Mouse (Mus musculus): Measurements from ENCODE around the gene Treh. TPM values are rescaled to one million over a fixed set of nuclear protein-coding genes. Genes with fewer than 3 reads are reported as not detected.
A peak's percentile ranks its signal among the peaks of the same experiment; 100 is the strongest.

Treh gene
- polyA plus RNA-seq, 1 experiment from 2014 or later: not detected

DNA sequence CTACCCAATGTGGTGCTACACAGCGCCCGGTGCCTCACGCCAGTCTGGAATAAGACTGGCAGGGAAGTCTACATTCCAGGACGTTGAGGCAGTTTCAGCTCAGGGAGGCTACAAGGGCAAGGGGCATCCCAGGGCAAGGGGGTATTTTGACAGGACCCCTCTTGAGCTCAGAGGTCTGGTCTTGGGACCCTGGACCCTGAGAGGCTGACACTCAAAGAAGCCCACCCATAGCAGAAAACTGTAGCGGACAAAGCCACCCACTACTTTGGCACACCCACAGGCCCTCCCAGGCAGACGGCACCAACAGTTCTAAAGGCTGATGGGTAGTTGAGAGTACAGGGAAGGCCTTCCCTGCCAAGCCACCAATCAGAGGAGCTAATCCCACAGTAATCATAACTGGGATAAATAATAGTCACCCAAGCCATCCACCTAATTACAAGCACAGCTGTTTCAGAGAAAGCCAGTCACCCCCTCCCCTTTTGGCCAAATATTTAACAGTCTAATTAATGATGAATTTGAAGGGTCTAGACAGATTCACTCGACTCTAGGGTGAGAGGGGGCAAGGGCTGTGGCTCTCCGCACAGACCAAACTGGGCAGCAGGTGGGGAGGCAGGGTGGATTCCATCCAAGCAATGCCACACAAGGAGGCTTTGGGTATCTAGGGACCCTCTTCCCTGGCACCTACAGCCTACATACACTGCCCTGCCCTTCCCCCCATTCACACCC, 46.8 kb downstream of the Treh start:
- Histone ChIP-seq H3K27me3 (no peaks in the 10 kb centered on the region), H3K27ac (replicated peaks) (peak overlapping the region; percentile 82), H3K36me3 (peaks cover 32% of the 10 kb centered on the region), H3K4me3 (peak overlapping the region; percentile 68), H3K9ac (peak overlapping the region; percentile 92), H3K4me2 (peak overlapping the region; percentile 91), H3K4me1 (replicated peaks) (peaks cover 70% of the 10 kb centered on the region), H3K9me3 (no peaks in the 10 kb centered on the region)
- peak; percentile 29; the same call in 1 of the 2 replicates for ATAC-seq (ENCODE audit: low read depth)
- 67% methylated on average over 8 of the region's 8 CpGs for WGBS

- Histone ChIP-seq H3K27ac (replicated peaks) (peak overlapping the region; percentile 82), H3K9me3 (no peaks in the 10 kb centered on the region), H3K36me3 (peaks cover 24% of the 10 kb centered on the region), H3K4me3 (peak overlapping the region; percentile 68), H3K9ac (peak overlapping the region; percentile 92), H3K4me1 (replicated peaks) (peaks cover 78% of the 10 kb centered on the region), H3K27me3 (no peaks in the 10 kb centered on the region), H3K4me2 (peak overlapping the region; percentile 91)
- WGBS: 14% methylated on average over 9 of the region's 9 CpGs
- ATAC-seq (ENCODE audit: low read depth): peak; percentile 32
Measured at GRCm38 (mm10) chr9:44720358-44721153, 47.5 kb downstream of the Treh start.

- Histone ChIP-seq H3K9ac (peak overlapping the region; percentile 92), H3K27ac (replicated peaks) (peak overlapping the region; percentile 82), H3K4me3 (peak overlapping the region; percentile 68), H3K4me1 (replicated peaks) (peaks cover 86% of the 10 kb centered on the region), H3K4me2 (peak overlapping the region; percentile 91), H3K9me3 (no peaks in the 10 kb centered on the region), H3K27me3 (no peaks in the 10 kb centered on the region), H3K36me3 (peaks cover 17% of the 10 kb centered on the region)
- ATAC-seq (ENCODE audit: low read depth): peak; percentile 78
- WGBS: 3% methylated on average over 38 of the region's 40 CpGs
Measured at GRCm38 (mm10) chr9:44721154-44721876, 48.3 kb downstream of the Treh start.

DNA sequence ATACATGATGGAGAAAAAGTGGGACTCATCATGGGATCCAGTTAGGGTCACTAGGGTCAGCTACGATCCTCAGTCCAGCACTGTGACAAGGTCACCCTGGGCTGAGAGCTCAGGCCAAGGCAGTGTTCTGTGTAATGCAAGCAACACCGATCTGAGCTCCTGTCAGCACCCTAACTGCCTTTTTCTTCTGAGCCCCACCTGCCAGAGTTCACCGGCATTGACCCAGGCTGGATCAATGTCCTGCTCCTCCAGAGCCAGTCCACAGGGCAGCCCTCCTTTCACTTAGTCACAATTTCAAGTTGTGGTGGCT, 48.8 kb downstream of the Treh start:
- Histone ChIP-seq H3K4me3 (no peak overlapping the region), H3K36me3 (peaks cover 12% of the 10 kb centered on the region; the same call in 1 of the 2 replicates), H3K9ac (no peak overlapping the region), H3K27ac (replicated peaks) (peak overlapping the region; percentile 82), H3K4me2 (peak overlapping the region; percentile 91), H3K4me1 (replicated peaks) (peaks cover 91% of the 10 kb centered on the region), H3K27me3 (no peaks in the 10 kb centered on the region), H3K9me3 (no peaks in the 10 kb centered on the region)
- 80% methylated on average over 3 of the region's 3 CpGs for WGBS
- ATAC-seq (ENCODE audit: low read depth): no peak; the same call in 1 of the 2 replicates

DNA sequence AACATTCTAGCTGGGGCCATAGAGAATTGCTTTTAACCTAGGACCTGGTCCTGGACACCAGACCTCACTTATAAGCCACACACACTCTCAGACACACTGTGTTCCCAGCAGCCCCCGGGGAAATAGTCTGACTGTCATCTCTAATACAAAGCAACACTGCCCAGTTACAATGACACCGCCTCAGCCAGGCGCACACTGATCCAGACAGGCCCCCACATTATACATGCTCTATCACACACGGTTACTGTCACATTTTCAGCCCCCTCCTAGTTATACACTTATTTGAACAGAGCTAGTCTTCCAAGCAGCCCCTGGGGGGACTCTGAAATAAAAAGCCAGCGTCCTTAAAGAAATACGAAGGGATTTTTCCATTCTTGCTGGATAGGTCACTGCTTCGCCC, 49.5 kb downstream of the Treh start:
- H3K27ac ChIP-seq (replicated peaks): peak overlapping the region; percentile 68
- no peak overlapping the region for H3K4me3 ChIP-seq
- H3K27me3 ChIP-seq: no peaks in the 10 kb centered on the region
- H3K4me2 ChIP-seq: no peak overlapping the region
- H3K9me3 ChIP-seq: no peaks in the 10 kb centered on the region
- no peak overlapping the region for H3K9ac ChIP-seq
- H3K4me1 ChIP-seq (replicated peaks): peaks cover 95% of the 10 kb centered on the region
- H3K36me3 ChIP-seq: peaks cover 4% of the 10 kb centered on the region; the same call in 1 of the 2 replicates
- ATAC-seq (ENCODE audit: low read depth): no peak
- 55% methylated on average over 7 of the region's 7 CpGs for WGBS

DNA sequence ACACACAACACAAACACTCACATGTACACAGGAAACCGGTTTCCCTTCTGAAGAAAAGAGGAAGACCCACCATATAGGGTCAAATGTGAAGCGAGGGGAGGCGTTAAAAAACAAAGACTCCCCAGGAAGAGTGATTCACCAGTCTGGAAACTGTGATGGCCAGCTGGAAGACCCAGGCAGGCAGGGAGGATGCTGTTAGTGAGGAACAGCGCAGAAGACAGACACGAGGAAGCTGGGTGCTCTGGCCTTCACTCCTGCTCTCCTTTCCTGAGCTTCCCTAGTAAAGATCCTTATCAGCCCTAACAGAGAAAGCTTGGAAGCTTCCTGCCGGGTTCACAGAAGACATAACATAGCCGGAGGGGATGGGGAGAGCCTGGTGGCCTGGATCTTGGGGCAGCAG, 50.0 kb downstream of the Treh start:
- Histone ChIP-seq H3K4me3 (no peak overlapping the region), H3K4me1 (replicated peaks) (peaks cover 93% of the 10 kb centered on the region), H3K4me2 (no peak overlapping the region), H3K36me3 (no peaks in the 10 kb centered on the region), H3K9me3 (no peaks in the 10 kb centered on the region), H3K9ac (peak overlapping the region; percentile 9; the same call in 1 of the 2 replicates), H3K27ac (replicated peaks) (peak overlapping the region; percentile 68), H3K27me3 (no peaks in the 10 kb centered on the region)
- 36% methylated on average over 7 of the region's 7 CpGs for WGBS
- ATAC-seq (ENCODE audit: low read depth): no peak

DNA sequence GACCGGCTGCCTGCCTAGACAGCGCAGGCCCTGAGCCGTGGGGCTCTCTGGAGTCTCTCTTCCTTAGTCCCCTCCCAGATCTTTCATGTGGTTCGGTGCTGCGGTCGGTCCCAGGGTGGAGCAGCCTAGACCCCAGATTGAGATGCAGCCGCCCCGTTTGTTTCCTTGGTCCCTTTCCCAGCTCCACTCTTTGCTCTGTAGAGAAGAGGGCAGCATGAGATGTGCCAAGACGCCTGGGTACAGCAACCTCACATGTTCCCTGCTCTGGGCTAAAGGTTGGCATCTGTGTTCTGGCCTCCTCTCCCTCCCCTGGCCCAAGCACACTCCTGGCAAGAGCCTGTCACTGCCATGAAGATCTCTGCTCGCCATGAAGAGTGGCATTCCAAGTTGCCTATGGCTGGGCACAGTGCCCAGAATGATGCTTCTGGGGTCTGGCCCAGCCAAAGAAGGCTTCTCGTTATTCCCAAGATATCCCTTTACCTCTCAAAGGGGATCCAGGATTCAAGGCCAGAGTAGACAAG, 50.5 kb downstream of the Treh start:
- Histone ChIP-seq H3K9ac (no peak overlapping the region; the same call in 1 of the 2 replicates), H3K4me1 (replicated peaks) (peaks cover 89% of the 10 kb centered on the region), H3K4me3 (no peak overlapping the region), H3K27ac (replicated peaks) (peak overlapping the region; percentile 68), H3K9me3 (no peaks in the 10 kb centered on the region), H3K36me3 (no peaks in the 10 kb centered on the region), H3K4me2 (no peak overlapping the region), H3K27me3 (no peaks in the 10 kb centered on the region)
- 77% methylated on average over 11 of the region's 11 CpGs for WGBS
- no peak for ATAC-seq (ENCODE audit: low read depth)

DNA sequence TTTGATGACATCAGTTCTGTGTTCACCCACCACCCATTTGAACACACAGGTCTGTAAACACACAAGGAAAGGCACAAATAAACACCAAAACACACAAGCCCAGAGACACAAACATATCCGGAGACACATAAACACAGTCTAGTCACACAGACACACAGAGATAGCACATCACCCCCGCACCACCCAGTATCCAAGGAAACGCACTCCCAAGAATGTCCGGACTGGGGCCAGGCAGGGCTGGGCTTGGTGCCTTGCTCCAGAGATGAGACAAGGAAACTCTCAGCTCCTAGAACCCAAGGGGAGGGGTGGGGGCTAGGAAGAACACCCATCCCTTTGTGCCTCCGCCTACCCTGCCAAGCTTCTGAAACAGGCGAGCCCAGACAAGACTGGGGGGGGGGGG, 51.2 kb downstream of the Treh start:
- Histone ChIP-seq H3K9ac (no peak overlapping the region), H3K4me2 (no peak overlapping the region), H3K4me3 (no peak overlapping the region), H3K27me3 (no peaks in the 10 kb centered on the region), H3K4me1 (replicated peaks) (peaks cover 85% of the 10 kb centered on the region), H3K9me3 (no peaks in the 10 kb centered on the region), H3K36me3 (no peaks in the 10 kb centered on the region), H3K27ac (replicated peaks) (peak overlapping the region; percentile 68)
- no peak for ATAC-seq (ENCODE audit: low read depth)
- WGBS: 41% methylated on average over 6 of the region's 6 CpGs

DNA sequence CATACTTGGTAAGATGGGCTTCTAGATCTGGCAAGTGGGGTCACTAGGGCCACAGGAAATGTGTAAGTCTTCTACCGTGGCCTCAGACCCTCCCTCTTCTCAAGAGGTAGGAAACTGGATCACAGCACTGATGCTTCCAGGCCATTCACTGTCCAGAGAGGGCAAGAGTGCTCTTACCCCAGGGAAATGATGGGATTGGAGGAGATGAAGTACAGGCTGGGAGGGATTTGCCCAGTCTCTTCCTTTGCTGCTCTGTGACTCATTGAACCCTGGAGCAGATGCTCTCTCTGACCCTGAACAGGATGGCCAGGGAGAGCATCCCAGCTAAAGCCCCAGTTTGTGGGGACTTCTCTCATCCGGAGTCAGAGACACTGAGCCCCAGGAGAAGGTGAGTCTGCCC, 51.6 kb downstream of the Treh start:
- Histone ChIP-seq H3K4me2 (no peak overlapping the region), H3K27ac (replicated peaks) (peak overlapping the region; percentile 68), H3K4me1 (replicated peaks) (peaks cover 81% of the 10 kb centered on the region), H3K9ac (0 out of 2 replicates have a peak overlapping the region, but pooled peaks have one; percentile 17), H3K4me3 (no peak overlapping the region), H3K9me3 (no peaks in the 10 kb centered on the region), H3K36me3 (no peaks in the 10 kb centered on the region), H3K27me3 (no peaks in the 10 kb centered on the region)
- no peak for ATAC-seq (ENCODE audit: low read depth)
- 44% methylated on average over 2 of the region's 2 CpGs for WGBS

DNA sequence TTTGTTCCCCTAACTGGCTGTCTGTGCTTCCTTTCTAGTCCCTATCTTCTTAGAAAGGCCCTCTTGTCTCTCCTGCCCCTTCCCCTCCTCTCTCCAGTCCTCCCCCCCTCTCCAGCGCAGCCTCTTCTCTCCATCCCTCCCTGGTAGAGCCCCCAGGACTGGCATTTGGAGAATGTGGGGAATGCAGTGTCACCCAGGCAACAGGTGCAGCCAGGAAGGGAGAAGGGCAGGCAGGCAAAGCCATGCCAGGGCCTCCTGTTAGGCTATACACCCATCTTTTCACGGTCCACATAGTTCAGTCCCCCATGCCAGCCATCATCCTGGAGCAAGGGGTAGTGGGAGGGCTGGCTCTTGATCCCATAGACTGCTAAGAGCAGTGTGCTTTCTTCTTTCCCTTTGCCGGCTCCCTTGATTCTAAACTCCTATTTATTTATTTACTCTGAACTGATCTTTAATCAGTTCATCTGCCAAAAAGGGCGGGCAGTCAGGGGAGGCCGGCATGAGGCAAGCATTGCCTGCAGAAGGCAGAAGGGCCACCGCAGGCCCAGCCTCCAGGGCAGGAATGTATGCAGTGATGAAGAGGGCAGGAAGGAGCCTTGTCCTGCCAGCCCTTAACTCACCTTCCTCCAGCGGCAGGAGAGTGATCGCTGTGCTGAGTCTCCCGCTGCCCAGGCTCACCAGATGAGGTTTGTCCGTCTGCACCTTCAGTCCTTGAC, 53.6 kb downstream of the Treh start:
- peak; percentile 36; the same call in 1 of the 2 replicates for ATAC-seq (ENCODE audit: low read depth)
- H3K4me2 ChIP-seq: no peak overlapping the region
- peak overlapping the region; percentile 49 for H3K27ac ChIP-seq (replicated peaks)
- no peaks in the 10 kb centered on the region for H3K27me3 ChIP-seq
- H3K9me3 ChIP-seq: no peaks in the 10 kb centered on the region
- H3K4me1 ChIP-seq (replicated peaks): peaks cover 62% of the 10 kb centered on the region
- H3K4me3 ChIP-seq: no peak overlapping the region
- no peaks in the 10 kb centered on the region for H3K36me3 ChIP-seq
- WGBS: 51% methylated on average over 10 of the region's 10 CpGs
- H3K9ac ChIP-seq: no peak overlapping the region

DNA sequence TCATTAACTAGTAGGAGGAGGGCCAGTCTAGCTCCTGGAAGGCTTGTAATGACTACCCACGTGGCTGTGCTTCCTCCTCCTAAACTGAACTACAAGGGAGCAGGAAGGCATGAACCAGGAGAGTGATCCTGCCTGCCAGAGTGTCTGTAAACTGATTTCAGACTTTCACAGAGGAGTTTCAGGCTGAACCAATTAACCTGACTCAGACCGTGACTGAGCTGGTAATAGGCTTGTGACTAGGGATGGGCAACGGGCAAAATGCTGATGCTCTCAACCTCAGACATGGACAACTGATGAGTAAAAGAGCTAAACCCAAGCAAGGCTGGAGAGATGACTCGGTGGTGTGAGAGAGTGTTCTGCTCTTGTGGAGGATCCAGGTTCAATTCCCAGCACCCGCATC, 54.4 kb downstream of the Treh start:
- H3K27me3 ChIP-seq: no peaks in the 10 kb centered on the region
- H3K36me3 ChIP-seq: no peaks in the 10 kb centered on the region
- H3K4me2 ChIP-seq: no peak overlapping the region
- H3K27ac ChIP-seq (replicated peaks): no peak overlapping the region
- peaks cover 57% of the 10 kb centered on the region for H3K4me1 ChIP-seq (replicated peaks)
- no peak overlapping the region for H3K9ac ChIP-seq
- no peak for ATAC-seq (ENCODE audit: low read depth)
- H3K4me3 ChIP-seq: no peak overlapping the region
- H3K9me3 ChIP-seq: no peaks in the 10 kb centered on the region
- WGBS: 66% methylated on average over 5 of the region's 5 CpGs

All from neural tube, embryonic 13.5 days (tissue).